Mouse (Mus musculus) lung, postnatal 14 days (tissue): ENCODE results near the gene Tbx21.

ENCODE experiments used
- DNase-seq: peaks from one replicate; pipeline ENCODE4 v3.0.0; 2021

The Tbx21 gene

DNA sequence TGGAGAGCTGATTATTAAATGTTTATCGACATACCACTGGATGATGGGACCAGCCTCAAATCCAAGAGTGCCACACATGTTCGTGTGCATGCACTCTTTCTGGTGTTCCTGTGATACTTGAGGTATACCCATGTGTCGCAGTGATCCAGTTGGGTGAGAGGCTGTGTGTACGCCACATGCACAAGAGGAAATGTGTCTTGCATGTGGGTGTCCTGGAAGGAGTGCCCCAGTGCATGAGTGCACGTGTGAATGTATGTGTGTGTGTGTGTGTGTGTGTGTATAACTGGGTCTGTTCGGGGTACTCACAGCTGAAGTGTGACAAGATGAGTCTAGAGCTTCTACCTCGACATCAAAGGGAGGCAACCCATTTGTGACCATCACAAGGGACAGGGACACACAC lies 15.2 kb upstream of the Tbx21 start:
- no peak for DNase-seq

DNA sequence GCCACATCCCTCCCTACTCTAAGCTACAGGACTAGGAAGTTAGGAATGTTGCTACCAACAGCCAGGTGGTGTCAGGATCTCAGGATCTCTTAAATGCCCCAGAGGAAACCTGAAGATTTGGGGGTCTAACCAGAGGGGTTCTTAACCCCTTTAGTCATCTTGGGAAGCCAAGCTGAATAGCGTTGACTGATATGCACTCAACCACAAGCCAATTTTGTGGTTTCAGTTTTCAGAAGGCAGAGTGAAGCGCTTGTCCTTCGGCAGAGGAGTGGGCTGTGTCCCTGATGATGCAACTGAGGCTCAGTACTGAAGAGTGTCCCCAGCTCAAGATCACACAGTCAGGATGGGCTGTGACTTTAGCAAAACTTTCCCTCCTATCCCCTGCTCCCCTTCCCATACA lies 13.8 kb upstream of the Tbx21 start:
- DNase-seq = no peak

DNA sequence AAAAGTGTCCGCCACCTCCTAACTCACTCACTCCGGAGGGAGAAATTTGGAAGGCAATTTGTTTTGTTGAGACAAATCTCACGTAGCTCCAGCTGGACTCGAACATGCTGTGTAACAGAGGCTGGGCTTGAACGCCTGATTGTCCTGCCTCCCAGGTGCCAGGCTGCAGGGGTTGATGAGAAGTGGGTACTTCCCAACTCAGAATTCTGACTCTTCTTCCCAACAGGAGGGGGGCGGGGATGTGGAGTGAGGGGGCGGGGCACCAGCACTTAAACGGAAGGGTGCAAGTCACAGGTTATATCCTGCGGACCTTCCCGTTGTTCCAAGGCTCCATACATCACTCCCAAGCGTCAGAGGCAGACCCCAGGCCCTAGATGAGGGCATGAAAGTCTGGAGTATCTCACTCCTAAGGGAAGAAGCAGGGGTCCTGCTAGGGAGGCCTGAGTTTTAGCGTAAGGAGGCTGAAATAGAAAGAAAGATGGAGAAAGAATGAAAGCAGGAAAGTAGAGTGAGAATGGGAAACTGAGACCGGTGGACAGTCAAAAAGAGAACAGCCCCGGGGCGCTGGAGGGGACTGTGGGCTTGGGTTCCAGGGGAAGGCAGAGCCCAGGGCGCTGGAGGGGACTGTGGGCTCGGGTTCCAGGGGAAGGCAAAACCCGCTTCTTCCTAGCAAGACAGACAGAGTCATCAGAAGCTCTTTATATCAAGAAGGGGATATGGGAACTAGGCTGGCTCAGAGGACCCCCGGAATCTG lies 12.5 kb upstream of the Tbx21 start:
- no peak for DNase-seq

GRCm38 (mm10) chr11:97126645-97127468 lies 11.7 kb upstream of the Tbx21 start:
- peak; percentile 58 for DNase-seq

- DNase-seq = no peak
Measured at GRCm38 (mm10) chr11:97124266-97125036, 9.3 kb upstream of the Tbx21 start.

GRCm38 (mm10) chr11:97123282-97123890 lies 8.3 kb upstream of the Tbx21 start:
- DNase-seq = no peak

DNA sequence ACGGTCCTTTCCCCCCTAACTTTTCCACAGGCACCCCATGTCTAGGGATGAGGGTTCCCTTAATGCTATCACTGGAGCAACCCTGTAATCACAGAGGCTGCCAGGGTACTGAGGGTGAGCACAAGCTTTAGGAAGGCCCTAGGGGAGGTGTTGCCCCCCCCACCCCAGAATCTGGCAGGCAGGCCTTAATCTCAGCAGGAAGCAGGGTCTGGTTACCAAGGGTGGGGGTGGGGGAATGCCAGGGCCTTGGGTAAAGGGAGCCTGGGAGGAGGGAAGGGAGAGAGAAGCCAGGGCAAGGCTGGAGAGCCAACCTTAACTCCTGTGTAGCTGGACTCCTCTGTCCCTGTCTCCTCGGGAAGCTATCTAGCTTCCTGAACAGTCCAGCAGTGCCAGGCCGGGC lies 5.5 kb upstream of the Tbx21 start:
- no peak for DNase-seq

- DNase-seq = no peak
Measured at GRCm38 (mm10) chr11:97120221-97120620, 5.1 kb upstream of the Tbx21 start.

DNA sequence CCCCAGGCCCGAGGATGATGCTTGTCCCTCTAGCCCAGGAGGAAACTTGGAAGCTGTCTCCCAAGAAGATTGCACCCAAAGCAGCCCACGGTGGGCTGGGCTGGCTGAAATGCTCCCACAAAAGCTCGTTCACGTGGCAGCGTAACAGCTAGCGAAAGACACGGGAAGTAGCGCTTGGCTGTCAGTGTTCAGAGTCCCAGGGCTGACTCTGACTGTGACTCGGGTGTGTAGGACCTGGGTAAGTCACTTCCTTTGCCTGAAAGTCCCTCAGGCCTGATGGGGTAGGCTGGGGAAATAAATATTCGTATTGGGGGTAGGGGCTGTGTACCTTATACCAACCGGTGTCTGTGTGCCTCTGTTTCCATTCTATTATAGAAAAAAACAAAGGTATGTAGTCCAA lies 666 bp upstream of the Tbx21 start:
- no peak for DNase-seq

- DNase-seq = no peak
Measured at GRCm38 (mm10) chr11:97112519-97113125, 2.5 kb downstream of the Tbx21 start.

DNA sequence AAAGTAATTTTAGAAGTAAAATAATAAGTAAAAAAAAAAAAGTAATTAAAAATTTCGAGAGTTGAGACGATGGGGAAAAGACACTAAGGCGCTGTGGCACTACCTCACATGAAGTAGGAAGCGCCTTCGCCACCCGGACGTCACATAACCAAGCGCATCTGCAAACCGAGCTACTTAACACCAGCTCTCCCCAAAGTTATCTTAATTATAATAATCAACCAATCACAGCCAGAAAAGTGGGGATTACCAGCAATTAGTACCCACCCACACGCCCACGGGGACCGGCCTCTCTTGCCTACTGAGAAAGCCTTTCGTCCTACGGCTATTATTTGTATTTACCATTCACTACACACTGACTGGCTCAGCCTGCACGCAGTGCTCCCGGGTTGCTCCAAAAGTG lies 6.2 kb downstream of the Tbx21 start:
- no peak for DNase-seq

GRCm38 (mm10) chr11:97104091-97104483 lies 11.0 kb downstream of the Tbx21 start:
- no peak for DNase-seq

GRCm38 (mm10) chr11:97103163-97104090 lies 11.7 kb downstream of the Tbx21 start:
- DNase-seq = no peak

GRCm38 (mm10) chr11:97101722-97102121 lies 13.4 kb downstream of the Tbx21 start:
- peak; percentile 88 for DNase-seq

DNA sequence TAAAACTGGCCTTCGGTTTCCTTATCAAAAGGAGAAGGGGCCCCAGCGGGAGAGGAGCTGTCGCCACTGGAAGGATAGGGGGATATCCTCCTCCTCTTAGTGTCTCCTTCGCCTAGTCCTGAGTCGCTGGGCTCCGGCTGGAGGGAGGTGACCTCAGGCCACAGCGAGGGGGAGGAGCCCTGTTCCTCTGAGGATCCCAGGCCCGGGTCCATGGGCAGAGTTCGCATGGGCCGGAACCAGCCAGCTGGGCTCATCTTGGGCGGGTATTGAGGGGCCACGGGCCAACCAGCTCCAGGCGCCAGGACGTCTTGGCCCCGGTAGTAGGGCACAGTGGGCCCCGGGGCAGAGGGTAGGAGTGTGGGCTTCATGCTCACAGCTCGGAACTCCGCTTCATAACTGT lies 16.3 kb downstream of the Tbx21 start:
- peak; percentile 24 for DNase-seq

DNA sequence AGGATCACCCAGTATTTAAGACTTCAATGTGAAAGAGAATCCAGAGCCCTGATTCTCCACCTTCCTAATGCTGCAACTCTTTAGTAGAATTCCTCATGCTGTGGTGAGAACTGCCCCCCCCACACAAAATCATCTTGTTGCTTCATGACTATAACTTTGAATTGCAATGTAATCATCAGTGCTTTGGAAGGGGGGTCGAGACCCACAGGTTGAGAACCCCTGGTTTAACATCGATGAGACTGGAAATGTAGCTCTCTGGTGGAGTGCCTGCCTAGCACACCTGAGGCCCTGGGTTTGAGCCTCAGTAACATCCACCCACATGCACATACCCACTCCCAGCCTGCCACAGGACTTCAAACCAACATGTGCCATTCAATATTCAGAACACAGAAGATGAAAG lies 20.5 kb downstream of the Tbx21 start:
- DNase-seq = no peak

GRCm38 (mm10) chr11:97086365-97086764 lies 28.8 kb downstream of the Tbx21 start:
- no peak for DNase-seq

DNA sequence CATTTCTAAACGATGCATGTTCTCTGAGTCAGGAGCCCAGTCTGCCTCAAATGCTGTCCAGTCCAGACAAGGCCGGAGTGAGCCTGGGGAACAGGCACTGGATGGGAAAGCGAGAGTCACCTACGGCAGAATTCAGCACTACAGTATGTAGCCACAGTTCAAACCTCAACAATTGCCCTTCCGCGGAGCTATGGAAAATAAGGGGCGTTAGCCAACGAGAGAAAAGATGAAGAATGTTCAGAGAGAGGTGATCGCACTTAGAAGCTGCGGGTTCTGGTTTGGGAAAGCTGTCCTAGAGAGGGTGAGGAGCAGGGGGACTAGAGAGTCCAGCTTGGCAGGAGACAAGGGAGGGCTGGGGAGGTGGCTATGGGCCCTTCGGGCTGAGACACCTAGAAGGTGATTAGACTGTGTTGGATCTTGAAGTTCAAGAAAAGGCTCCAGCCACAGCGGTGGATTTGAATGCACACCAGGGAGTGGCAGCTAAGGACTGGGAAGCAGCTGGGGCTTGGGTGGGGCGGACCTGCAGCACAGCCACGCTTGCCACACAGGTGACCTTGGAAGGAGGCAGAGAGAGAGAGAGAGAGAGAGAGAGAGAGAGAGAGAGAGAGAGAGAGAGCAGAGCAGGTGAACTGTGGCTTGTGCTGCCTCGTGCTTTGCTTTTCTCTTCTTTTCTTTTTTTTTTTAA lies 30.2 kb downstream of the Tbx21 start:
- no peak for DNase-seq

DNA sequence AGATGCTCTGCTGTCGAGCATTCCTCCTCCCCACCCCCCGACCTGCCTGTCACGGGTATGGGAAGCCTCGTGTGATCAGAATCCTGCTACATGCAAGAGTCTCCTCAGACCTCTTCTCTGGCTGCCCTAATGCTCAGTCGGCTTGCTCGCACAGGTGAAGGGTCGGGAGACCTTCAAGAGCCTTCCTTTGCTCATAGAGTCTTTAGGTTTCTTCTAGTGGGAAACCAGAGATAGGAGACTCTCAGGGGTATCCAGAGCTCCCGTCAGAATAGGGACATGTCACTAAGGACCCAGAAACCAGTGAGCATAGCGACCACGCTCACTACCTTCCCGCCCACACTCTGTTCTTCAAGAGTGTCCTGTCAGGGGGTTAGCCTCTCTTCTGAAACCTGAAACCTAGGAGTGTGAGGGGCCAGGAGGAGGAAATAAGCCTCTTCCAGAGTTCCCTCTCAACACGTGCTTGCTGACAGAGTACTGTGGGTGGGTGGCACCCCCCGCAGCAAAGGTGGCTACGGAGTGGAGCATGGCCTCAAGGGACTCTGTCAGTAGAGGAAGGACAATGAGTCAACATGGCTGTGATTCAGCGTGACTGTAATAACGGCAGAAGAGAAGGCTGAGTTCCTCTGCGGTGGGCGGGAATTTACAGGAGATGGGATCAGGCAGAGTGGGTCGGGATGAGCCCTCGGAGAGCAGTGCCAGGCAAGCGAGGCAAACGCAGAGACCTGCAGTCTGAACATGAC lies 31.6 kb downstream of the Tbx21 start:
- no peak for DNase-seq

GRCm38 (mm10) chr11:97082977-97083376 lies 32.2 kb downstream of the Tbx21 start:
- peak; percentile 75 for DNase-seq
